Mouse (Mus musculus) urinary bladder, postnatal 36 days (tissue): ENCODE results near the gene Cdcp1.

Source experiments
- DNase-seq, 2 experiments: peaks; one replicate each; pipeline ENCODE4 v3.0.0; 2022; ENCODE audit warnings: low spot score in 2 of 2, mixed read lengths in 1 of 2

Gene Cdcp1

GRCm38 (mm10) chr9:123213371-123213770, 2.5 kb downstream of the Cdcp1 start:
- DNase-seq, result no peak

DNA sequence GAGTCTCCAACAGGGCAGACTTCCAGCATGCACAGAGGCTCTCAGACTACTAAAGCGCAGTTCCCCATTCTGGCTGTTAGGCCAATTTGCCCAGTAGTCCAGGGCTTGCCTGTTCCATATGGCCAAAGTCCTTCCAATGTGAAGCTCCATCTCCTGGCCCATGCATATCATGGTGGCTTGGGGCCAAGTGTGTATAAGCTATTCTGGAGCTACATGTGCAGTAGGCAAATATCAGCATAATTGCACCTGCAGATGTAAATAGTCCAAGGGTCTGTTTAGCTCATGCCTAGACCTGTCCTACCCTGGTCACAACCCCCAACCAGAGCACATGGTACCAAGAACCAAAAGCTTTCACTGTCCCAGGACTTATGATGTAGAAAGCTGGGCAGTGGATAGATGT, 7.9 kb downstream of the Cdcp1 start:
- DNase-seq, result no peak

GRCm38 (mm10) chr9:123206948-123207347, 8.9 kb downstream of the Cdcp1 start:
- DNase-seq, result peak; percentile 38 to 58

DNA sequence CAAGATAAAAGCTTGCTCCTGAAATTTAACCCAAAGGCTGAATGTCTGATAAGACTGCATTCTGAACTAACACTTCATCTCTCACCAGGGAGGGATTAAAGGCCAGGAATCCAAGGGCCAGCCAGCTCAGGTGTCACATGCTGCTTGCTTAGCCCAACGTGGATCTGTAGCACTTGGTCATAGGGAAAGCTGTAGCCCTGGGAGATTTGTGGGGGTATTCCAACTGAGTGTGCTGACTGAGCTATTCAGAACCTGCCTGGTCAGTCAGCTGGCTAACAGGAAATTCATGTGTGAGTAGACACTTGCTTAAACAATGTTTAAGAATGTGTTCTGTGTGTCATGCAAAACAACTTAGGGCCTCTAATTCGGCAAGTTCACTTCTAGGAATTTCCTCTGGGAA, 9.3 kb downstream of the Cdcp1 start:
- DNase-seq, result peak in 1 of 2 experiments; percentile 21

- no peak for DNase-seq
These were observed 15.7 kb downstream of the Cdcp1 start for GRCm38 (mm10) chr9:123200116-123200515.

DNA sequence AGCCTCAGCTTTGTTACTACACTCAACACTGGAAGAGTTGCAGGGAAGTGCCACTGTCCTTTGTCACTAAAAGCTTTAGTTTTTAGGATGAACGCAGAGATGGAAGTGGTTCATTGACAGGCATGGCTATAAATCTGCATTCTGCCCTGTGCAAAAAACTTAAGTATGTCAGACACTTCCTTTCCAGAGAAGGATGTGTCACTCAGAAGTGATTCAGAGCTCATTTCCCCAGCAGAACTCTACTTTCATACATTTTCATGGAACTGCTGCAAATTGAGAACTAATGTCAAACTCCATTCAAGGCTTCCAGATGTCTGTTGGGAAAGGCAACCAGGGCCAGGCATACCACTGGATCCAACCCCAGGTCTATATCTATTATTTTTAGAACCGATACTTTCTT, 27.6 kb downstream of the Cdcp1 start:
- DNase-seq, result no peak

DNA sequence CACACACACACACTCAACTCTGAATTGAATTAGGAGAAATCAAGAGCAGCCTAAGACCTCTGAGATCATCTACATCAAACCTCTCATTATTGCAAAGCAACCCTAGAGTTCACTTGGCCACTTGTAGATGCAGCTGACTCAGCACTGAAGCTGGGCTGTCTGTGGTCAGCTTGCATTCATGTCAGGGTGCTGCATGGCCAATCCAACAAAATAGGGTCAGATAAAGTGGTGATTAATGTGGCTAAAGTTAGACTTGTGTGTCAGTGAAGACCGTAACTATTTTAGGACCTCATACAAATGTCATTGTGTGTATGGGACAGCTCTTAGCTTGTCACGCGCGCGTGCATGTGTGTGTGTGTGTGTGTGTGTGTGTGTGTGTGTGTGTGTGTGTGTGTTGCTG, 28.2 kb downstream of the Cdcp1 start:
- DNase-seq, result no peak

DNA sequence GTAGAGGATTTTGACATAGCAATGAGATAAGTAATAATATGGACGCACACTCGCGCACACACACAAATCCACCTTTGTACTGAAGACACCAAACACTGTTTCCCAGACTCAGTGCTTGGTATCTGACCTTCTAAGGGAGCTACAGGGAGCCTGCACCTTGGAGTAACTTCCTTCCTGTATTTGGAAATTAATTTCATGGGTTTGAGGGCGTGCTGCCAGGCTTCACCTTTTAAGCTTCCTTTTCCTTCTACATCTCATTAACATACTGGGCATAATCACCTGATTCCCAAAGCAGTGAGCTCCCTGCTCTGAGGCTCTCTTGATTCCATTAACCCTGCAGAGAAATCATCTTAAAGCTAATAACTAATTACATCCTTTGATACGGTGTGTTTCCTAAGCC, 29.7 kb downstream of the Cdcp1 start:
- no peak for DNase-seq

DNA sequence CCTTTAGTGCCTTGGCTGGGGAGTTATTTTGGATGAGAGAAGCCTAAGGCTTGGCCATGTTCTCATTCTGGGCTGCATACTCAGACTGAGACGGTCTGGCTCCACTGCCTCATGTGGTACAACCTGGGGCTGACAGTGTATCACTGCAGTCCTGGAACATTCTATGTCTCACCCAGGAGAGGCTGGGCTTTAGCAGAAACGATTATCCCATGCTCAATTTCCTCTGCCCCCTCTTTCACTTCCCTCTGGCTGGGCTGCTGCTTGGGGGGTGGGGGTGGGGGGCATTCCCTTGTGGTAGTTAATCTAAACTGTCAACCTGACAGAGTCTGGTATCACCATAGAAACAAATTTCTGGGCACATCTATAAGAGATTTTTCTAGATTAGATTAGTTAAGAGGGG, 30.3 kb downstream of the Cdcp1 start:
- no peak for DNase-seq

DNA sequence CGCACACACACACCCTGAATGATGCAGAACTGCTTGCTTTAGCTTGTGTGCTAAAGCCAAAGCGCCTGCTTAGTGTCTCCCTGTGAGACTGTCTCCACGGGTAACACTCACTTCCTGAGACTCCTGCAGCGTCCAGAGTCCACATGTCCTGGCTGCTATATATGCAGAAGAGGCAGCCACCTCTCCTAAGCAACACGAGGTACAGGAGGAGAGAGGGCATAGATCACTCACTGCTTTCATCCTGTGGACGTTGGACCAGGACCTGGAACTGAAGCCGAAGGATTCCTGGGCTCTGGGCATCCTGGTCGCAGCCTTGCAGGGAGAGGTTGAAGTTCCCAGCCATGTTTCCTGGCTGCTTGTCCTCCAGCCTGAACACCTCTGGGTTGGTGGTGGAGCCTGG, 32.6 kb downstream of the Cdcp1 start:
- DNase-seq, result no peak

DNA sequence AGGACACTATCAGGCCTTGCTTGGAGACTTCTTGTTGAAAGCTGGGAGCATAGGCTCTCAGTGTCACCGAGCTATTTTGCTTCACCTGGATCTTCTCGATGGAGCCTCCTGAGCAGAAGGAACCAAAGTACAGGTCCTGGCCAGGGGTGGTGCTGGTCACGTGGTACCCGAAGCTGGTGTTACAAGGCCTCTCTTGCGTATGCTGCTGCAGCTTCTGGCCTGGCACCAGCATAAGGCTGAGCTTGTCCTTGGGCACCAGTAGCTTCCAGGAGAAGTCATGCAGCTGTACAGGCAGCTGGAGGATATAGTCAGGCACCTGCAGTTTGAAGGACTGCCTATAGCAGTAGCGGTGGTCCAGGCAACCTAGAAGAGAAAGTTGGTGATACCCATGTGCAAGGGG, 35.8 kb downstream of the Cdcp1 start:
- DNase-seq, result no peak

GRCm38 (mm10) chr9:123177380-123178048, 38.3 kb downstream of the Cdcp1 start:
- no peak for DNase-seq

DNA sequence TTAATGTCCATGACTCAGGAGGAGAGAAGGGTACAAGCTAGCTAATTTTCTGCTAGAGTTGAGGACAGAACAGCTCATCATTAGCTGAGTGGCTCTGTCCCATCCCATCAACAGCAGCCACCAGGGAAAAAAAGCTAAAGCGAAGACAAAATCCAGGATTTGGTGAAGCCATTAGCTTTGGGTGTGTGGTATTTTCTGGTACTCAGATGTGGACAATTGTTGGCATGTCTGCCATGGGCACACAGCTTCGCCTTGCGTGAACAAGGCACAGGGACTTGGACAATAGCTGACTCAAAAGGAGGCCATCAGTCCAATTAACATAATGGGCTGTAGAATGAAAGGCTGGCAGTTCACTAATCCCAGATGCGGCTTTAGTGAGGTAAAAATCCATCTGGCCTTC, 41.5 kb downstream of the Cdcp1 start:
- no peak for DNase-seq

DNA sequence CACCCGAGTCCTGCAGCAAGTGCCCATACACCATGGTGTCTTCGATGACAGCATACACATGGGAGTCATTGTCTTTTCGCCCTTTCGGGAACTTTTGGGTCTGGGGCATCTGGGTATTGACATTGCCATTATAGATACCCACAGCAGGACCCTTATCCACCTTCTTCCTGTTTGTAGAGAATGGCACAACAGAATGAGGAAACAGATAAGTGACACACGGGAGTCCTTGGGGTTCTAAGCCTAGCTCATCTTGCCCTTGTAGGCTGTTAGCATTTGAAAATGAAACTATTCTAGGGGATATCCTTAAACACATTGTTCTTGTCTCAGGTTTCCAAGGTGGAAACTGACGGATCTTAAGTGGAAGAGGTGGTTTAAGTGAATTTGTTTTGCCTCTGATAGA, 42.1 kb downstream of the Cdcp1 start:
- no peak for DNase-seq

- DNase-seq, result no peak
These were observed 49.9 kb downstream of the Cdcp1 start for GRCm38 (mm10) chr9:123165781-123166443.

GRCm38 (mm10) chr9:123162985-123163694, 52.7 kb downstream of the Cdcp1 start:
- no peak for DNase-seq

DNA sequence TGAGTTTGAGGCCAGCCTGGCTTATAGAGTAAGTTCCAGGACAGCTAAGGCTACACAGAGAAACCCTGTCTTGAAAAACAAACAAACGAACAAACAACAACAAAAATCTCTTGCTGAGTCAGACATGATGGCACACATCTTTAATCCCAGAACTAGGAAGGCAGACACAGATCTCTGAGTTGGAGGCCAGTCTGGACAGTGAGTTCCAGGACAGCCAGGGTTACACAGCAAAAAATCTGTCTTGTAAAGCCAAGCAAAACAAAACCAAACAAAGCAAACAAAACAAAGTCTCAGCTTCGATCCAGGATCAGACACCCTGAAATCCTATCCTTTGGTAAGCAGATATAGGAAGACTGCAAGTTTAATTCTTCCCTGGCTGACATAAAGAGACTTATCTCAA, 54.0 kb downstream of the Cdcp1 start:
- DNase-seq, result no peak

GRCm38 (mm10) chr9:123159330-123159729, 56.5 kb downstream of the Cdcp1 start:
- DNase-seq, result peak; percentile 70 to 75

DNA sequence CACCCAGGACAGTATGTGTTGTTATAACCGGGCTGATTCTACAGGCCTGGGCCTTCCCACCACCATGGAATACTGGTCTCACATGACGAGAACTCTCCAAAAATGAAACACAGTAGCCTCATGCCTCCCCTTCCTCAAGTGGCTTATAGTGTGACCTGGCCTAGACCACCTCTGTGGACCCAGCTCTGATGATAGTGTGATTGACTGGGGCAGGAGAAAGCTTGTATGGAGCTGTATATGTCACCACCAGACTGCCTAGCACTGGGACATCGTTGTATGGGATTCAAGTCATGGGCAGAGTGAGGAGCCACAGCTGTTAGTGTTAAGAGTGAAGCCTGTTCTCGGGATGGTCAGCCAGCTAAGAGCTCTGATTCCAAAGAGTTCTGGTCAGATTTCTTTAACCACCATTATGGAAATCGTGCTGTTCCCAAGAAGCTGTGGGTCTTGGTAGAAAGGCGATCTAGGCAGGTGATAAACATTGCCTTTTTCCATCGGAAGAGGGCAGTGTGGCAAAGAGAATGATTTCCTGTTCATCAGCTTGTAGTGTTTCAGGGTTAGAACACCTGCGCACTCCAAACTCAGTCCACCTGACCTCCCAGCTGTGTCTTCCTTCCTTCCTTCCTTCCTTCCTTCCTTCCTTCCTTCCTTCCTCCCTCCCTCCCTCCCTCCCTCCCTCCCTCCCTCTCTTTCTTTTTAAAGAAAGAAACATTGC, 57.6 kb downstream of the Cdcp1 start:
- no peak for DNase-seq

- peak in 1 of 2 experiments; percentile 47 for DNase-seq
These were observed 58.1 kb downstream of the Cdcp1 start for GRCm38 (mm10) chr9:123157699-123158098.

DNA sequence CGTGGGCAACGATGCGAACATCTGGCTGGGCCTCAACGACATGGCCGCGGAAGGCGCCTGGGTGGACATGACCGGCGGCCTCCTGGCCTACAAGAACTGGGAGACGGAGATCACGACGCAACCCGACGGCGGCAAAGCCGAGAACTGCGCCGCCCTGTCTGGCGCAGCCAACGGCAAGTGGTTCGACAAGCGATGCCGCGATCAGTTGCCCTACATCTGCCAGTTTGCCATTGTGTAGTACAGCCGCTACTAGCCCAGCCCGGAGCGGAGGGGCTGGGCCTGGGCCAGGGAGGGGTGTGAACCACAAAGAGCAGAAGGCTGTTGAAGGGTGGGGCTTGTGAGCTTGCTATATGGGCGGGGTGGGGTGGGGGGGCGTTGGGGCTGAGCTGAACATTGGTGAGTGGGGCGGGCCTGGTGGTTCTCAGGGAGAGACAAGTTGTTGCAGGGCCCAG, 58.9 kb downstream of the Cdcp1 start:
- peak; percentile 69 to 78 for DNase-seq

GRCm38 (mm10) chr9:123153121-123153520, 62.7 kb downstream of the Cdcp1 start:
- DNase-seq, result peak in 1 of 2 experiments; percentile 60
